Mouse (Mus musculus) large intestine, adult 2 months (tissue): ENCODE results near the gene Raver2. TPM values are rescaled to one million over a fixed set of nuclear protein-coding genes. Genes with fewer than 3 reads are reported as not detected.

Experiments used
- polyA plus RNA-seq: library from polyadenylated mRNA; depleted of rRNA; stranded (reverse); fragments of >200 nt; gene quantifications from 2 replicates; pipeline ENCODE4 v1.2.3, GENCODE M21; 2012; rRNA removed

Gene Raver2
- polyA plus RNA-seq, 1 experiment: 1.8 TPM

Other genes starting within 250 kb of the Raver2 start
- not detected in 2 replicates for gene Gm10577, start 48.3 kb upstream of the Raver2 start, polyA plus RNA-seq
- gene Jak1, start 196.3 kb downstream of the Raver2 start, polyA plus RNA-seq: 22.4 and 33.7 TPM in 2 replicates